Mouse (Mus musculus): ENCODE results near the gene Vars. TPM values are rescaled to one million over a fixed set of nuclear protein-coding genes. Genes with fewer than 3 reads are reported as not detected.
A peak's percentile ranks its signal among the peaks of the same experiment; 100 is the strongest.
"Not testable (repeated sequence)": the region's sequence is repeated elsewhere in the genome, so short reads cannot be mapped to it uniquely, and the experiment has no call there.

Gene Vars
- polyA plus RNA-seq, 1 experiment from 2014 or later = 114 TPM

DNA sequence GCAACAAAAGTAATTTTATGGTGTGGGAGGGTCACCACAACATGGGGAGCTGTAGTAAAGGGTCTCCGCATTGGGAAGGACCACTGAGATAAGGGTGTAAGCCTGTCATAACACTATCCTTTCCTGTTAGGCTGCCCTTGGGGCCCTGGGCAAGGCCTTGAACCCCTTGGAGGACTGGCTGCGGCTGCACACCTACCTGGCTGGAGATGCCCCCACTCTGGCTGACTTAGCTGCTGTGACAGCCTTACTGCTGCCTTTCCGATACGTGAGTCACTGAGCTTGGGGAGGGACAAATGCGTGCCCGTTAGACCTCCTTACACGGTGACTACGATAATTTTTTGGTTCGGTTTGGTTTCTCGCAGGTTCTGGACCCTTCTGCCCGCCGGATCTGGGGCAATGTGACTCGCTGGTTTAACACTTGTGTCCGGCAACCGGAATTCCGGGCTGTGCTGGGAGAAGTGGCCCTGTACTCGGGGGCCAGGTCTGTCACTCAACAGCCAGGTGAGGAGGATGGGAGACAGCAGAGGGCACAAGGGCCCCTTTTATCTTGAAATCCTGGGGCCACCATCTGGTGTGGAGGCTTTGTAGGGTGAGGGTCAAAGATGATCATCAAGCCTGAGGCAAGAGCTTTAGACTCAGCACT, 3.4 kb downstream of the Vars start:
- DNase-seq (ENCODE audit: low spot score) (no peak), ATAC-seq (ENCODE audit: insufficient read depth, low FRiP score, low TSS enrichment) (no peak)
- 96% methylated on average over 17 of the region's 17 CpGs for WGBS
- H3K4me3 ChIP-seq (ENCODE audit: low read depth, low read length) = no peak overlapping the region
- H3K9me3 ChIP-seq (ENCODE audit: control insufficient read depth, low read length) = no peaks in the 10 kb centered on the region
- H3K9ac ChIP-seq (ENCODE audit: low read length) = no peak overlapping the region
- H3K4me1 ChIP-seq (ENCODE audit: control insufficient read depth, insufficient read depth, low read length) = peaks cover 11% of the 10 kb centered on the region
- H3K27me3 ChIP-seq (ENCODE audit: control insufficient read depth, insufficient read depth, low read length) = no peaks in the 10 kb centered on the region
- H3K4me2 ChIP-seq (ENCODE audit: low read depth) = no peak overlapping the region
- H3K27ac ChIP-seq (ENCODE audit: low read depth, low read length) = no peak overlapping the region
- H3K36me3 ChIP-seq (ENCODE audit: control insufficient read depth, insufficient read depth, low read length) = peaks cover 21% of the 10 kb centered on the region

DNA sequence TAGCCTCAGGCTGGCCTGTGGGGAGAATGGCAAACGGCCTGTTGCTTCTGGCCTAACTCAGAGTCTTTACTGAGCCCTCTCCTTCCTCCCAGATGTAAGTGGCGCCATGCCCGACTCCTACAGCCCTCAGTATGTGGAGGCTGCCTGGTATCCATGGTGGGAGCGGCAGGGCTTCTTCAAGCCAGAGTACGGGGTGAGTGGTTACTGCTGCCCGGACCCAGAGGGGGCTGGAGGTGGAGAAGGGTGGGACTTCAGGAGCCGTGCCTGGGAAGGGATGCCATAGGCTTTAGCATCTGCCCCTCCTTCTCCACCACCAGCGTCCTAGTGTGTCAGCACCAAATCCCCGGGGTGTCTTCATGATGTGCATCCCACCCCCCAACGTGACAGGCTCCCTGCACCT, 4.4 kb downstream of the Vars start:
- H3K4me3 ChIP-seq (ENCODE audit: low read depth, low read length) = 0 out of 2 replicates have a peak overlapping the region, but pooled peaks have one; percentile 0
- peaks cover 21% of the 10 kb centered on the region for H3K36me3 ChIP-seq (ENCODE audit: control insufficient read depth, insufficient read depth, low read length)
- no peaks in the 10 kb centered on the region for H3K27me3 ChIP-seq (ENCODE audit: control insufficient read depth, insufficient read depth, low read length)

DNA sequence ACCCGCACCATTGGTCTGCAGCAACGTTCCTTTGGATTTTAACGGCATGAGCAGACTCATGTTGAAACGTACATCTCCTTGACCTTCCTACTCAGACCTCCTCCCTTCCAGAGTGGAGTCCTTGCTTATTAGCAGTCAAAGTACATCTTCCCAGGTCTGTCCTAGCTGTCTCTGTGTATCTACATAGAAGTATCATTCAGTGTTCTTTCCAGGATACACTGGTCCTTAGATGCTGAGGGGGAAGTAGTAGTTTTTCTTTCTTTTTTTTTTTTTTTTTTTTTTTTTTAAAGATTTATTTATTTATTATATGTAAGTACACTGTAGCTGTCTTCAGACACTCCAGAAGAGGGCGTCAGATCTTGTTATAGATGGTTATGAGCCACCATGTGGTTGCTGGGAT, 5.1 kb downstream of the Vars start:
- not testable (repeated sequence) for ATAC-seq (ENCODE audit: insufficient read depth, low FRiP score, low TSS enrichment); H3K9me3 ChIP-seq (ENCODE audit: control insufficient read depth, low read length); H3K4me3 ChIP-seq (ENCODE audit: low read depth, low read length); H3K4me2 ChIP-seq (ENCODE audit: low read depth); H3K9ac ChIP-seq (ENCODE audit: low read length); H3K27ac ChIP-seq (ENCODE audit: low read depth, low read length); DNase-seq (ENCODE audit: low spot score); H3K27me3 ChIP-seq (ENCODE audit: control insufficient read depth, insufficient read depth, low read length)
- WGBS = 98% methylated on average over 4 of the region's 5 CpGs
- Histone ChIP-seq H3K36me3 (ENCODE audit: control insufficient read depth, insufficient read depth, low read length) (peaks cover 24% of the 10 kb centered on the region), H3K4me1 (ENCODE audit: control insufficient read depth, insufficient read depth, low read length) (peaks cover 11% of the 10 kb centered on the region)

More for the DNA sequence above, 4.4 kb downstream of the Vars start:
- H3K4me2 ChIP-seq (ENCODE audit: low read depth) = no peak overlapping the region
- no peak overlapping the region for H3K9ac ChIP-seq (ENCODE audit: low read length)
- ATAC-seq (ENCODE audit: insufficient read depth, low FRiP score, low TSS enrichment) = no peak
- no peak overlapping the region for H3K27ac ChIP-seq (ENCODE audit: low read depth, low read length)
- peaks cover 11% of the 10 kb centered on the region for H3K4me1 ChIP-seq (ENCODE audit: control insufficient read depth, insufficient read depth, low read length)
- no peak for DNase-seq (ENCODE audit: low spot score)
- no peaks in the 10 kb centered on the region for H3K9me3 ChIP-seq (ENCODE audit: control insufficient read depth, low read length)
- WGBS = 93% methylated on average over 10 of the region's 10 CpGs

DNA sequence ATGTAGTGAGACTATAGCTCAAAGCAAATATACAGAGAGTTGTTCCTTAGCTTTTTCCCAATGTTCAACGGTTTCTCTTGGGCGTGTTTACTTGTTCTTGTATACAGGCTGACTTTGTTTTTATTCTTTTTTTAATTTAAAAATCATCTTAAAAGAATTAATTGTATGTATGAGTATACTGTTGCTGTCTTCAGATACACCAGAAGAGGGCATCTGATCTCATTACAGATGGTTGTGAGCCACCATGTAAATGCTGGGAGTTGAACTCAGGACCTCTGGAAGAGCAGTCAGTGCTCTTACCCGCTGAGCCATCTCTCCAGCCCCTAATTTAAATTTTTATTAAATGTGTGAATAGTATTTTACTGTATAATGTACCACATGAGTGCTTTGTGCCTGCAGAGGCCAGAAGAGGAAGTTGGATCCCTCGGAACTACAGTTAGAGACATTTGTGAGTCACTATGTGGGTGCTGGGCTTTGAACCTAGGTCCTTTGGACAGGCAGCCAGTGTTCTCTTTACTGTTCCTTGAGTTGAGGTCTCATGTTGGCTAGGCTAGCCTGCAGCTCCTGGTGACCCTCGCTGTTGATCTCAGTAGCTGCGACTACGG, 6.7 kb downstream of the Vars start:
- no peak overlapping the region for H3K9ac ChIP-seq (ENCODE audit: low read length)
- peaks cover 36% of the 10 kb centered on the region for H3K36me3 ChIP-seq (ENCODE audit: control insufficient read depth, insufficient read depth, low read length)
- ATAC-seq (ENCODE audit: insufficient read depth, low FRiP score, low TSS enrichment) (no peak), DNase-seq (ENCODE audit: low spot score) (no peak)
- H3K27ac ChIP-seq (ENCODE audit: low read depth, low read length) = no peak overlapping the region
- no peak overlapping the region for H3K4me2 ChIP-seq (ENCODE audit: low read depth)
- H3K9me3 ChIP-seq (ENCODE audit: control insufficient read depth, low read length) = no peaks in the 10 kb centered on the region
- peaks cover 8% of the 10 kb centered on the region for H3K4me1 ChIP-seq (ENCODE audit: control insufficient read depth, insufficient read depth, low read length)
- no peak overlapping the region for H3K4me3 ChIP-seq (ENCODE audit: low read depth, low read length)
- WGBS = 93% methylated on average over 7 of the region's 7 CpGs
- H3K27me3 ChIP-seq (ENCODE audit: control insufficient read depth, insufficient read depth, low read length) = no peaks in the 10 kb centered on the region

DNA sequence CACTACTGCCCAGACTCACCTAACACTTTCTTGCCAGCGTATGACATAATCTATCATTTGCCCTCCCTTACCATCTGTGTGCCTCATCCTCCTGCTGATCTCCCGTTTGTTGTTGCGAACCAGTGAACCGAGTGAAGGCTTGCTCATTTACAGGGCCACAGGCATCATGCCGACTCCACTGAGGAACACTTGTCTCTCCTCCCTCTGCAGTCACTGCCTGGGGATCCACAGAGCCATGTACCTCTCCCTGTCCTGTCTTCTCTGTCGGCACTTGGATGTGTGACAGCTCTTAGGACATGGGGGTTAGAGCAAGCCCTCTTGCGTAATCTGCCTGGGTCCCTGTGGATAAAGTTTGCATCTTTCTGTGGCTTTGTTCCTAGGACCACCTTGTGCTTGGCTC, 8.8 kb downstream of the Vars start:
- no peak overlapping the region for H3K9ac ChIP-seq (ENCODE audit: low read length)
- WGBS = 86% methylated on average over 7 of the region's 7 CpGs
- no peak overlapping the region for H3K4me2 ChIP-seq (ENCODE audit: low read depth)
- H3K27me3 ChIP-seq (ENCODE audit: control insufficient read depth, insufficient read depth, low read length) = no peaks in the 10 kb centered on the region
- H3K9me3 ChIP-seq (ENCODE audit: control insufficient read depth, low read length) = no peaks in the 10 kb centered on the region
- peaks cover 49% of the 10 kb centered on the region for H3K36me3 ChIP-seq (ENCODE audit: control insufficient read depth, insufficient read depth, low read length)
- no peaks in the 10 kb centered on the region for H3K4me1 ChIP-seq (ENCODE audit: control insufficient read depth, insufficient read depth, low read length)
- H3K4me3 ChIP-seq (ENCODE audit: low read depth, low read length) = no peak overlapping the region
- H3K27ac ChIP-seq (ENCODE audit: low read depth, low read length) = no peak overlapping the region
- DNase-seq (ENCODE audit: low spot score) (no peak), ATAC-seq (ENCODE audit: insufficient read depth, low FRiP score, low TSS enrichment) (no peak)

DNA sequence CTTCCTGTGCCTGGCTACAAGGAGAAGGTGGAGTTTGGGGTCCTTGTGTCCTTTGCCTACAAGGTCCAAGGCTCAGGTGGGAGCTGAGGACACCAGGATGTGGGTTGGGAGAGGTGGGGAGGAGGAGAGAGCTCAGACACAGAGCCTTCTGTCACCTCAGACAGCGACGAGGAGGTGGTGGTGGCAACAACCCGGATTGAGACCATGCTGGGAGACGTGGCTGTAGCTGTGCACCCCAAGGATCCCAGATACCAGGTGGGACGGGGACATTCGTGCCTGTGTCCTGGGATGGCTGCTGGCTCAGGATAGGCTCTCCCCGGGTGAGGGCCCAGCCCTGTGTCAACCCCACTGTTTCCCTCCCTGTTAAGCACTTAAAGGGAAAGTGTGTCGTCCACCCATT, 10.7 kb downstream of the Vars start:
- no peaks in the 10 kb centered on the region for H3K27me3 ChIP-seq (ENCODE audit: control insufficient read depth, insufficient read depth, low read length)
- H3K36me3 ChIP-seq (ENCODE audit: control insufficient read depth, insufficient read depth, low read length) = peaks cover 48% of the 10 kb centered on the region
- H3K27ac ChIP-seq (ENCODE audit: low read depth, low read length) = no peak overlapping the region
- H3K4me1 ChIP-seq (ENCODE audit: control insufficient read depth, insufficient read depth, low read length) = no peaks in the 10 kb centered on the region
- no peak overlapping the region for H3K9ac ChIP-seq (ENCODE audit: low read length)
- DNase-seq (ENCODE audit: low spot score) = no peak
- H3K4me3 ChIP-seq (ENCODE audit: low read depth, low read length) = no peak overlapping the region
- H3K9me3 ChIP-seq (ENCODE audit: control insufficient read depth, low read length) = no peaks in the 10 kb centered on the region
- H3K4me2 ChIP-seq (ENCODE audit: low read depth) = no peak overlapping the region
- 94% methylated on average over 8 of the region's 8 CpGs for WGBS
- ATAC-seq (ENCODE audit: insufficient read depth, low FRiP score, low TSS enrichment) = no peak

DNA sequence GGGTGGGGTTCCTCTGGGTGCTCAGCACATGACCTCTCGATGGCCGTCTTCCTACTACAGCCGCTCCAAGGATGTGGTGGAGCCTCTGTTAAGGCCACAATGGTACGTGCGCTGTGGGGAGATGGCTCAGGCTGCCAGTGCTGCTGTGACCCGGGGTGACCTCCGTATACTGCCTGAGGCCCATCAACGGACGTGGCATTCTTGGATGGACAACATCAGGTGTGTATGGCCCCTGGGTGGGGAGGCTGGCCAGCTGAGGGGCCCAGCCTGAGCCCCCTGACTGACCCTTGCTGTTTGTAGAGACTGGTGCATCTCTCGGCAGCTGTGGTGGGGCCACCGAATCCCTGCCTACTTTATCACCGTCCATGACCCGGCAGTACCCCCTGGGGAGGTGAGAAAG, 11.6 kb downstream of the Vars start:
- ATAC-seq (ENCODE audit: insufficient read depth, low FRiP score, low TSS enrichment) (no peak), DNase-seq (ENCODE audit: low spot score) (no peak)
- Histone ChIP-seq H3K4me2 (ENCODE audit: low read depth) (no peak overlapping the region), H3K9me3 (ENCODE audit: control insufficient read depth, low read length) (no peaks in the 10 kb centered on the region), H3K27me3 (ENCODE audit: control insufficient read depth, insufficient read depth, low read length) (no peaks in the 10 kb centered on the region), H3K27ac (ENCODE audit: low read depth, low read length) (no peak overlapping the region), H3K4me3 (ENCODE audit: low read depth, low read length) (no peak overlapping the region), H3K4me1 (ENCODE audit: control insufficient read depth, insufficient read depth, low read length) (no peaks in the 10 kb centered on the region), H3K36me3 (ENCODE audit: control insufficient read depth, insufficient read depth, low read length) (peaks cover 45% of the 10 kb centered on the region), H3K9ac (ENCODE audit: low read length) (no peak overlapping the region)
- WGBS = 81% methylated on average over 13 of the region's 13 CpGs

DNA sequence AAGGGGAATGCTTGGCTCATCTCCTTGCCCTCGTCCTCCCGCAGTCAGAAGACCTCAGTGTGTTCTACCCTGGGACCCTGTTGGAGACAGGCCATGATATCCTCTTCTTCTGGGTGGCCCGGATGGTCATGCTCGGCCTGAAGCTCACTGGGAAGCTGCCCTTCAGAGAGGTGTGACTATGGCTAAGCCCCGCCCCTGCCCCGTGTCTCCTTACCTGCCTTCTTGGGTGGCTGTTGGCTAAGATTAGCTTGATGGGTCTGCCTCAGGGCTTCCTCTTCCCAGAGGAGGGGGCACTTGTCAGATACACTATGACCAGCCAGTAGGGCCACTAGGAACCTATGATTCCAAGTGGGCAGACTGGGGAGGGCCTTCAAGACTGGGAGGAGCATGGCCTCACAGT, 12.4 kb downstream of the Vars start:
- H3K4me2 ChIP-seq (ENCODE audit: low read depth) = no peak overlapping the region
- H3K27me3 ChIP-seq (ENCODE audit: control insufficient read depth, insufficient read depth, low read length) = no peaks in the 10 kb centered on the region
- no peaks in the 10 kb centered on the region for H3K9me3 ChIP-seq (ENCODE audit: control insufficient read depth, low read length)
- H3K4me3 ChIP-seq (ENCODE audit: low read depth, low read length) = no peak overlapping the region
- WGBS = 89% methylated on average over 6 of the region's 6 CpGs
- DNase-seq (ENCODE audit: low spot score) (no peak), ATAC-seq (ENCODE audit: insufficient read depth, low FRiP score, low TSS enrichment) (no peak)
- no peak overlapping the region for H3K9ac ChIP-seq (ENCODE audit: low read length)
- H3K27ac ChIP-seq (ENCODE audit: low read depth, low read length) = no peak overlapping the region
- H3K36me3 ChIP-seq (ENCODE audit: control insufficient read depth, insufficient read depth, low read length) = peaks cover 41% of the 10 kb centered on the region
- no peaks in the 10 kb centered on the region for H3K4me1 ChIP-seq (ENCODE audit: control insufficient read depth, insufficient read depth, low read length)

DNA sequence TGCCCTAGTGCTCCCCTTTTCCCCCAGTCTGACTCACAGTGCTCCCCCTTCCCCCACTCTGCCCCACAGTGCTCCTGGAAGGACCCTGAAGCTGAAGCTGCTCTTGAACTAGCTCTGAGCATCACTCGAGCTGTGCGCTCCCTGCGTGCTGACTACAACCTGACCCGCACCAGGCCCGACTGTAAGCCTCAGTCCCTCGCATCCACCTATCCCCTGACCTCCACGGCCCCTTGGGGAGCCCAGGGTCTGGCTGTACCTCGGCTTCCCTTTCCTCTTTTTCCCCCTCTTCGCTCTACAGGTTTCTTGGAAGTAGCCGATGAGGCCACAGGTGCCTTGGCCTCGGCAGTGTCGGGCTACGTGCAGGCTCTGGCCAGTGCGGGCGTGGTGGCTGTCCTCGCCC, 14.5 kb downstream of the Vars start:
- 92% methylated on average over 16 of the region's 16 CpGs for WGBS
- no peaks in the 10 kb centered on the region for H3K27me3 ChIP-seq (ENCODE audit: control insufficient read depth, insufficient read depth, low read length)
- no peaks in the 10 kb centered on the region for H3K4me1 ChIP-seq (ENCODE audit: control insufficient read depth, insufficient read depth, low read length)
- no peak for ATAC-seq (ENCODE audit: insufficient read depth, low FRiP score, low TSS enrichment)
- H3K4me2 ChIP-seq (ENCODE audit: low read depth) = no peak overlapping the region
- no peak overlapping the region for H3K27ac ChIP-seq (ENCODE audit: low read depth, low read length)
- no peak overlapping the region for H3K4me3 ChIP-seq (ENCODE audit: low read depth, low read length)
- no peak overlapping the region for H3K9ac ChIP-seq (ENCODE audit: low read length)
- H3K9me3 ChIP-seq (ENCODE audit: control insufficient read depth, low read length) = no peaks in the 10 kb centered on the region
- H3K36me3 ChIP-seq (ENCODE audit: control insufficient read depth, insufficient read depth, low read length) = peaks cover 38% of the 10 kb centered on the region
- no peak for DNase-seq (ENCODE audit: low spot score)

All from neural tube, embryonic 11.5 days (tissue).